Mouse (Mus musculus) adrenal gland, postnatal 25 days (tissue): ENCODE measurements at regions not wholly inside any gene's neighbourhood (a gene's known extent, or its start where the extent isn't known, plus 50 kb on each side); places are given as distances from the start of the nearest gene placed in this dataset.
A peak's percentile ranks its signal among the peaks of the same experiment; 100 is the strongest.

Experiments
- DNase-seq: peaks from one replicate; pipeline ENCODE4 v3.0.0; 2021; ENCODE audit warnings: mixed read lengths

- no peak for DNase-seq
Measured at GRCm38 (mm10) chr3:37916786-37917479, 192.6 kb upstream of the Gm5148 start.

GRCm38 (mm10) chr3:37916281-37916680, 192.0 kb upstream of the Gm5148 start:
- no peak for DNase-seq

- DNase-seq = no peak
Measured at GRCm38 (mm10) chr3:37915673-37916072, 191.4 kb upstream of the Gm5148 start.

GRCm38 (mm10) chr3:37914136-37914535, 189.8 kb upstream of the Gm5148 start:
- DNase-seq = no peak

GRCm38 (mm10) chr3:37909821-37910220, 185.5 kb upstream of the Gm5148 start:
- no peak for DNase-seq

GRCm38 (mm10) chr3:37909008-37909407, 184.7 kb upstream of the Gm5148 start:
- DNase-seq = no peak

GRCm38 (mm10) chr3:37908456-37908855, 184.2 kb upstream of the Gm5148 start:
- DNase-seq = no peak

GRCm38 (mm10) chr3:37907432-37908088, 183.3 kb upstream of the Gm5148 start:
- DNase-seq = peak; percentile 40

GRCm38 (mm10) chr3:37906806-37907251, 182.5 kb upstream of the Gm5148 start:
- DNase-seq = no peak

- no peak for DNase-seq
Measured at GRCm38 (mm10) chr3:37904188-37904587, 179.9 kb upstream of the Gm5148 start.

GRCm38 (mm10) chr3:37903482-37903881, 179.2 kb upstream of the Gm5148 start:
- no peak for DNase-seq

GRCm38 (mm10) chr3:37903021-37903420, 178.7 kb upstream of the Gm5148 start:
- no peak for DNase-seq

GRCm38 (mm10) chr3:37897392-37897791, 173.1 kb upstream of the Gm5148 start:
- DNase-seq = no peak

GRCm38 (mm10) chr3:37896821-37897311, 172.6 kb upstream of the Gm5148 start:
- peak; percentile 26 for DNase-seq

- no peak for DNase-seq
Measured at GRCm38 (mm10) chr3:37894599-37894998, 170.3 kb upstream of the Gm5148 start.

- DNase-seq = no peak
Measured at GRCm38 (mm10) chr3:37890202-37890601, 165.9 kb upstream of the Gm5148 start.

- no peak for DNase-seq
Measured at GRCm38 (mm10) chr3:37888455-37888854, 164.2 kb upstream of the Gm5148 start.

- DNase-seq = no peak
Measured at GRCm38 (mm10) chr3:37887711-37888110, 163.4 kb upstream of the Gm5148 start.

- no peak for DNase-seq
Measured at GRCm38 (mm10) chr3:37886705-37887454, 162.6 kb upstream of the Gm5148 start.

GRCm38 (mm10) chr3:37885776-37886175, 161.5 kb upstream of the Gm5148 start:
- DNase-seq = no peak

GRCm38 (mm10) chr3:37882417-37882816, 158.1 kb upstream of the Gm5148 start:
- no peak for DNase-seq

GRCm38 (mm10) chr3:37881016-37881415, 156.7 kb upstream of the Gm5148 start:
- DNase-seq = no peak

- DNase-seq = no peak
Measured at GRCm38 (mm10) chr3:37879056-37879455, 154.8 kb upstream of the Gm5148 start.
